Mouse (Mus musculus) natural killer cell, adult 2 months (primary cell): ENCODE data around the gene Gm12695.

ENCODE experiments used
- DNase-seq, 2 experiments: peaks; one replicate each; pipeline ENCODE4 v3.0.0; 2022; ENCODE audit warnings: low spot score in 2 of 2

Gm12695 gene

DNA sequence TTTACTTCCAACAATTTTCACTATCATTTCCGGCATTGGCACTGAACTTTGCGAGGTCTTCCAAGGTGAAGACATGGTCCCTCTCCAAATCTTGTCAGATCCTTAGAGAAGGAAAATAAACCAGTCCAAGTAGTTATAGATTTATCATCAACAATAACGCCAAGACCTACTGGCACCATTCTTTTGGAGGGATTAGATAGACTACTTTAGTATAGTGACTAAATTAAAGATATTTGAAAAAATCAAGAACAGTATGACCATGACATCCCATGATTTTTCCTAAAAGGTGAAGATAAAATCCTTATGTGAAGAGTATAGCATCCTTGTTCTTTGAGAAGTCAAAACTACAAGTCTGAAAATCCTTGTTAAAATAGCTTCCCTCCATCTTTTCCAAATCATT is at the start of gene Gm12695:
TSS of gene Gm12695 (minus strand) at position 101 of the 400 bp plus-strand sequence.
- DNase-seq, result no peak

DNA sequence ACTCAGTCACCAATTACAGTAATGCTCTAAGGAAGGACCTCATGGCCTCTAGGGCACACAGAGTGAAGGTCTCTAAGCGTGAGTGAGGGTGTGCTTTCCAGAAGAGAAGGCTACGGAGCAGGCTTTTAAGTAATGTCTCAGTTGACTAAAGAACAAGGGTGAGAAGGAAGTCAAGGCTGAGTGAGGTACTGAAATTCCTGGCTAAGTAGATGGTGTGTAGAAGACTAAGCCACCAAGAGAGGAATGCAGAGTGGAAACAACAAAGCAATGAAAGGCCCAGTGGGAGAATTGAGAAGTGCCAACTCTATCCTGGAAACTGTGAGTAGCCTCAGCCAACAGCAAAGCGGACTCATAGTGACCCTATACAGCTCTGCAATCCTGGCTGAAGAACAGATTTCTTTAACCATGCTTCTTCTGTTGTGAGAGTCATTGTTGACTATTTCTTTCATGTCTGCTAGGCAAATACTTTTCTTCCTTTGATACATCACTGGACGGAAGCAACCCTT is 40.6 kb upstream of the Gm12695 start:
- no peak for DNase-seq

DNA sequence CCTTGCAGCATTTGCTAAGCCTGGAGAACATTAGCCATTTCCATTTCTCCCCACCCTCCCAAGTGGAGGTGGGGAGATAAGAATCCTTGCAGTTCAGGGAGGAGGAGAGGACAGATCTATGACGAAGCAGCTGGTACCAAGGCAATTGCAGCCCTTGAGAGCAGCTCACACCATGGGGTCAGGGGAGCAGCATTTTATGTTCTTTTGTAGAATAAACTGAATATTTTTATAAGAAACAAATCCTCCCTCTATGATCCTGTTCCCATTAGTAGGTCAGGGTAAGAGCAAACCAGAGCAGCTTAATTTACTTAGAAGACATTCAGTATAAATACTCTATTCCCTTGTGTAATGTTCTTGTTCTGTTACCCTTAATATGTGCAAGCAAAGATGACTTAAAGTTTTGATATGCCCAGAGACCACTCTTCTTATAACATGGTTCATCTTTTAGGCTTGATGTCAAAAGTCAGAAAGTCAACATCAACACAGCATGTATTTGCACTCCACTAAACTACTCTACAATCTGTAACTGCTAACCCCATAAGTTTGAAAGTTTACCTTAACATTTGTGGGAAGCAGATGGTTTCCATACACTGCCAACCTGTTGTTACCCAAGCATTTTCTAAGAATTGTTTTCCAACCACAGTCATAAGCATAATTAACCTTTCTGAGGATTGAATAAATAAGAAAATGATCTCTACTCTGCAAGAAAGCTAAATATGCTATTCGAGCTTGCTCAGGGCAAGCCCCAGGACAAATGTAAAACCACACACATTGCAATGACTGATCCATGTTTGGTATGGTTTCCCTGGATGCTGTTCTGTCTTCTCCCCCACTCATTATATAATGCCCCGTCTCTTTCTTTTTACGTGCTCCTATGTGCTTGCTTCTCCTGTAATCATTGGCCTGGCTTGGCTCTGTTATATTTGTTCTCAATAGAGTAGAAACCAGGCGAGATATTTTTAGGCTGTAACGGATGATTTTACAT is 22.1 kb upstream of the Gm12695 start:
- DNase-seq, result no peak

DNA sequence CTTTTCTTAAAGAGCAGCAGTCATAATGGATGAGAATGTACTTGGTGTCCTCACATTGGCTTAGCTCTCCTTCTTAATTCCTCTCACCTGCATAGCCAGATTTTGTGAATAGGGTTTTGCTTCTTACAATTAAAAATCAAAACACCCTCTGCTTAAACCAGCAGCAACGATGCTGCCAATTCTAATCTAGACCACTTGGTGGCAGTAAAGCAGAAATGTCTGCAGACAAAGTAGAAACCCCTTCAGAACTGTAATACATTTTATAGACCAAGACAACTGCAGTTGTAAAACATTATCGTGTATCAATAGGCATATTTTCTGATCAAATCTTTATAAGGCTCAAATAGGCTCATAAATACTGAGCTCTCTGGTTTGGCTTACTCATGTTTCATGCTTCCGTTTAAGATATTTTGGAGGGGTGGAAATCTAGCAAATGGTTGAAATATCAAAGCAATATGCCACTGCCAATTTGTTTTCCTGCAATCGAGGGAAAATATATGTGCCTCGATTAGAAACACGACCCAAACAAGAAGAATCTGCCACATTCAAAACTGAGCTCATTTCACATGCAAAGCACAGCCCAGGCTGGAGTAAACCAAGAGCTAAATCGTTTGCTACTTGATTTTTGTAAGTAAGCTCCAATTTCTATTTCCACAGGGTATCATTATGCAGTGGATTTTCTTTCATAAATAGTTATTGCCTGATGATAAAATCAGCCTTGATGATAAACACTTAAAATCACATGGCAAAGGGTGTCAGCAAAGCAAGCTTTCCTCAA is 14.6 kb upstream of the Gm12695 start:
- DNase-seq, result no peak

DNA sequence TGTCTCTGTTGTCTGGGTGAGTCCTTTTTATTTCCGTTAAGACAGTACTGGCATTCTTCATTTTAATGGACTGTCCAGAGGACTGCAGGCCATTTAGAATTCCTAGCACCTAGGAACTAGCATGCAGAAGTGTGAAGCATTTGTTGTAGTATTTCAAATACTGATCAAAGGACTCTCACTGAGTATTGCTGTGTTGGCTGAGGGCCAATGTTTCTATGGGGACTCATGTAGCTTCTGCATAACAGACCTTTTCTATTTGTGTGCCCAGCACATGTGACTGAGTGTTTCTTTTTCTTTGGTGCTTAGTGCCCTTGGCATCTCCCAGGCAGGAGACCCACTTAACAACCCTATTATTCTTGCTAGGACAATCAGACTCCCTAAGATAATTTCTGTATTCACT is 12.6 kb upstream of the Gm12695 start:
- no peak for DNase-seq

DNA sequence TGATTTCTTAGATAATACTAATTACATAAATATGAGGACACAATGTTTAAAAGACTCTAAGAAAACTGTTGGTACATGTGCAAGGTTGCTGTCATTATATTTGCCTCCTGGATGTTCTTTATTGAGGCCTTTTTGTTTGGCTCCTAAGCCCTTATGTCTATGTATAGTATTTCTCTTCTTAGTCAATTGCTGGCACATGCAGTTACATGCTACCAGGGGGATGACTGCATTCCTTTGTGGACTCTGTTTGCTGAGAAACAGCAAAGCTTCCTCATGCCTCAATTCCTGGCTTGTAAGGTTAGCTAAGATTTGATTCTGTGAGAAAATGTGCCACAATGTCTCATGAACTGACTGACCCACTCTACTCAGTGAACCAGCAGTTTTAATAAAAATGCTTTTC is 6.3 kb upstream of the Gm12695 start:
- DNase-seq, result no peak

DNA sequence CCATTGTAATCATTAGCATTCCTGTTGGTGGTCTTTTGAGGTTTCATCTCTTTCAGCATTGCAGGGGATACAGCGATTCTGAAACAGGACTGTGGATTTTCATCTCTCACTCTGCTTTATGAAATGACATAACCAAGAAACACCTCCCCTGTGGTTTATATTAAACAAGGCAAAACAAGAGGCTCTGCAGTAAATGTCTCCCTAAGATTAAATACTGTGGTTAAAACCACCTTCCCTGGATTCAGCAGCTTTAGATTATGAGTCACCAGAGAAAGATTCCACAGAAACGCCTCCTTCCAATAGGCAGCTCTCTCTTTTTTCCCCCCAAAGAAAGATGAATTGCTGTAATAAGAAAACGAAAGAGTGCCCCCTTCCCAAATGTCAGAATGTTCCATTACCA is 4.9 kb upstream of the Gm12695 start:
- no peak for DNase-seq

DNA sequence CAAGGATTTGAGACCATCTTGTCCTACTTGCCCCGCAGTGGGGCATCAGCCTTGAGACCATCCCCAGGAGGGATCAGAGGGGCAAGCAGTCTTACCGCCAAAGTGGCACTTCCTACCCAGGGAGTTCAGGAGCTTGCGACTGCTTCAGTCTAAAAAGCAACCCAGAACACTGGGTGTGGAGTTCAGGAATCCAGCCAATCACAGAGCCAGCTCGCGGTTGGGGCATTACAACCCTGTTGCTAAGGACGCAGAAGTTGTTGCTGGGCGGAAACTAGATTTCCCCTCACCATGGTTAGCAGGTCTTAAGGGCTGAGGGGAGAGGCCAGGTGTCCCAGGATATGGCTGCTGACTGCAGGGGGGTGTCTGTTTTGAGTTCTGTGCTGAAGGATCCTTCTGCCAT is 1.6 kb upstream of the Gm12695 start:
- no peak for DNase-seq

DNA sequence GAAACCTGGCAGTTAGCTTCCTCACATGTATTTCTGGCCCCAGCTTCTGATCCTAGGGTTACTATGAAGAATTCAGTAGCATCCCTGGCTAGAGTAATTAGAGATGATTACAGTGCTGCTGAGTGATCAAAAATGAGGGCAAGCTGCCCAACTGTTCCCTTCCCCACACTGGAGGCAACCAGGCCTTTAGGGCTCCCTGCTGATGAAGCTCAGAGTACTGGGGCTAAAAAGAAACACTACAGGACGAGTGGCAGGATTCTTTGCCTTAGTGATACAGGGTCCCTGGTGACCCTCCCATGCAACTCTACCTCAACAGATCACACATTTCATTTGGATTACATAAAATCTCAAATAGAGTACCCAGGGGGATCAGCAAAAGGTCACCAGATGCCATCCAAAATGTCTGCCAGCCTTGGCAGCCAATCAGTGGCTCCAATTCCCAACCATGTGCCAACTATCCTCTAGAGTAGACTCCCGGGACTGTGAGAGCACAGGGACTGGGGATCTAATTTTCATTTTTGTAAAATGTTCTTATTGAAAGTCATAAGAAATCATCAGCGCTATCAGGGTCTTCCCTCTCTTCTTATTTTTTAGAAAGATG is 11.9 kb downstream of the Gm12695 start:
- no peak for DNase-seq

DNA sequence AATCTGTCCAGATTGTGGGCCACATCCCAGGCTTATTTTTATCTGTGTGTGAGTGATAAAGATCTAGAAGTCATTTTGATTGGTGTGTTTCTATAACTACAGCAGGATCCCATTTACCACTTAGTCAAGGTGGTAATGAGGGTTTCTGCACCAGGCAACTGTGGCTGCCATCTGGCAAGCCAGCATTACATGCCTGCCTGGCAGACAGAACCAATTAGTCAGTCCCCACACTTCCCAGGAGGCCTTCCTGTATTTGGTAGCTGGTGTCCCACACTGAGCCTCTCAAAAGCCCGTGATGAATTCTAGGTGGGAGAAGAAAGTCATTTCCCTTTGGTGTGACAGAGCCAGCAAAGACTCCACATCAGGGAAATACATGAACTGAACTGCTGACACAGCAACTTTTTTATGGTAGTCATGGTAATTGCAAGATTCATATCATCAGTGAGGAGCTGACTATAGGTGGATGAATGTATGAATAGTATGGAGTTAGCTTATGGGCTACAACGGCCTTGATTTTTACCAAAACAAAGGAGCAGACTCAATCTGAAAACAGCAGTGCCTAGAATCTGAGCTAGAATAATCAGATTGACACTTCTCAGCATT is 18.5 kb downstream of the Gm12695 start:
- DNase-seq, result no peak

DNA sequence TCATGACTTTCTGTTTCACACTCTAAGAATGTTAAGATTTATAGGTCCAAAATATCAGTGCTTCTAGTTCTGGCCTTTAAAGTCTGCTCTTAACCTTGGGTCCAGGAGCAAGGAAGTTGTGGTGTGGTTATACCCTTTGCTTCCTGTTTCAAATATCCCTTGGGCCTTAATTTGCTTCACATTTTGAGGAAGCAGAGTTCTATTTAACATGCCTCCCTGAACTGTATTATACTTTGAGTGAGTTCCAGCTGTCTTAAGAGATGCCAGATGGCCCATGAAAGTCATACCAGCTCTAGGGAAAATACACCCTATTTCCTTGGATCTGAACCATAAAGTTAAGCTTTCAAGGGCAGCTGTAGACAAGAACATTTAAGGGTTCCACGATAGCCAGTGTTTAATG is 33.0 kb downstream of the Gm12695 start:
- DNase-seq, result no peak

DNA sequence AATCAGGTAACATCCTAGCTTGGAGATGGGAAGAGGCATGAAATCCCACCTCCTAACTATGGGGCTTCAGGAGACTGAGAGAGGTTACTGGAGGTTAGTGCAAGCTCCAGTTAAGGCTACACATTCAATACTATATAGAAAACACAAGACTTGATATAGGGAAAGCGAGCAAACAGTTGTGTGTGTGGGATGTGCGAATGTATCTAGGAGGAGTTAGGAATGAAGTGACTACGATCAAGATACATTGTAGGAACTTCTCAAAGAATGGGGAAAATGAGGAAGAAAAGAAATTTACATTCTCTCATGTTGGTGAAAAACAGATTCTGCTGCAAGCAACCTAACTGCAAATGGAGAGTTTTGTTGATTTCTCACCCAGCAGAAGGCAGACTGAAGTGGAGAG is 44.5 kb downstream of the Gm12695 start:
- no peak for DNase-seq

DNA sequence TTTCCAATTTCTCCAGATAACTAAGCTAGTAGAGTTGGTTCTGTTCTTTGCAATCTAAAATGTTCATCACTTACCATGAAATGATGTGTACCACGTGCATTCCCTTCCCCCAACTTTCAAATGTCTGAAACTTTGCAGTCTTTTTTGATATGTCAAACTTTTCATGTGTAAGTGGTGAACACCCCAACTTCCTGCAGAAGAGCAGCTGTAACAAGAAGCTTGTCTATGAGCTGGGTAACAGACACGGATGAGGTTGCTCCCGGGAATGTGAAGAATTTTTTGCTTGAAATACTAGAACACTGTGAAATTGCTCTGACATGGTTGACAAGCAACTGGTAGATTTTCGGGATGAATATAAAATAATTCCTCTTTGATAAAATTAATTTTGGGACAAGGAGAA is 55.7 kb downstream of the Gm12695 start:
- no peak for DNase-seq

DNA sequence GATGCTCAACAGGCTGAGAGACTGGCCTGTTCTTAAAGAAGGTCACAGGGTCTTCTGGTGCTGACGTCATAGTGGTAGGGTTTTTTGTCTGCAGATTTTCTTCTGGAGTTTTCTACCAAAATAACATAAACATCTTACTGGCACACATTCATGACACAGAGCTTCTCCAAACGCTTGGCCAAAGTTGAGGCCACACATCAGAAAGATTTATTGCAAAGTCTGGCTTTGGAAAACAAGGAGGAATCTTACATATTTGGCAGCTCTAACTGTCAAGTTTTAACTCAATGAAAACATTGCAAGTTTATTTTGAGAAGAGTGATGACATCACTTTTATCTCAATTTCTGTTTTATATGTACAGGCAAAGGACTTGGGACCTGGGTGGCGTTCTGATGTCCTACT is 56.8 kb downstream of the Gm12695 start:
- DNase-seq, result no peak

DNA sequence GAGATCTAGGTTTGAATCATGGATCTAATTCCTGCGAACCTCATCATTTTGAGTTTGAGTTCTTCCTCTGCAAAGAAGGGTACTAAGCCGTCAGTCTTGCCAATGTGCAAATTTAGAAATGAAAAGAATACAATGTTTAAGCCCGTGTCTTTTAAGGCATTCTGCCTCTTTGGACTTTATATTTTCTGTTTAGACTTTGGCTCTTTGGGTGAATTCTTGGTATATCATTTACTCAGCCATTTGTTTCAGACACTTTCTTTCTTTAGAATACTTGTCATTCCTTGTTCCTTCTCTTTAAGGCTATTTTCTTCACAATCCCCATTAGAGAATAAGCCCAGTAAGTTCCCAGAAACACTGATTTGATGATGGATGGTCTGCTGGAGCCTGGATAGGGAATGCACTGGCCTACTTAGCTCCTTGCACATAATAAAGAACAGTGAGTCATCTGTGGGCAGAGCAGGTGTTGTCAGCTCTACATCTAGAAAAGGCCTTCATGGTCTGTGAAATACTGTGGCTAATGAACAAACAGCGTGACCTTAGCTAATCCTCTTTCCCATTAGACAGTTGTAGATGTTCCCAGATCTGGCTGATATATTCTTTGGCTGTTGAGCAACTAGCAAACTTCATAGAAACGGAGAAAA is 59.5 kb downstream of the Gm12695 start:
- DNase-seq, result no peak

DNA sequence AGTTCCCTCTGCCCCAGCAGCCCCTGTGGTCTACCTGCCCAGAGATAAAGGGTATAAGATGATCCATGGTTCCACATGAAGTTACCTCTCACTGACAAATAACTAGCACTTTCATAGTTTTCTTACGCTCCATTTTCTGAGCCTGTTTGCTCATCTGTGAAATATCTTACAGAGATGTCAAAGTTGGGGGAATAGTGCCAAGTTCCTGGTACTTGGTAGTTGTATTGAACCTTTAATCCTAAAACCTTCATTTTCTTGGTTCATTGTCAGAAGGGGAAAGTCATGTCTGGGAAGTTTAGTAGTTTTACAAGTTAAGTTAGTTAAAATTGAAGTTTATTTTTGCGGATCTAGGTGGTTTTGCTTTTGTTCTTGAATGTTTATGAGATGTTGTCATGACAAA is 62.7 kb downstream of the Gm12695 start:
- no peak for DNase-seq

DNA sequence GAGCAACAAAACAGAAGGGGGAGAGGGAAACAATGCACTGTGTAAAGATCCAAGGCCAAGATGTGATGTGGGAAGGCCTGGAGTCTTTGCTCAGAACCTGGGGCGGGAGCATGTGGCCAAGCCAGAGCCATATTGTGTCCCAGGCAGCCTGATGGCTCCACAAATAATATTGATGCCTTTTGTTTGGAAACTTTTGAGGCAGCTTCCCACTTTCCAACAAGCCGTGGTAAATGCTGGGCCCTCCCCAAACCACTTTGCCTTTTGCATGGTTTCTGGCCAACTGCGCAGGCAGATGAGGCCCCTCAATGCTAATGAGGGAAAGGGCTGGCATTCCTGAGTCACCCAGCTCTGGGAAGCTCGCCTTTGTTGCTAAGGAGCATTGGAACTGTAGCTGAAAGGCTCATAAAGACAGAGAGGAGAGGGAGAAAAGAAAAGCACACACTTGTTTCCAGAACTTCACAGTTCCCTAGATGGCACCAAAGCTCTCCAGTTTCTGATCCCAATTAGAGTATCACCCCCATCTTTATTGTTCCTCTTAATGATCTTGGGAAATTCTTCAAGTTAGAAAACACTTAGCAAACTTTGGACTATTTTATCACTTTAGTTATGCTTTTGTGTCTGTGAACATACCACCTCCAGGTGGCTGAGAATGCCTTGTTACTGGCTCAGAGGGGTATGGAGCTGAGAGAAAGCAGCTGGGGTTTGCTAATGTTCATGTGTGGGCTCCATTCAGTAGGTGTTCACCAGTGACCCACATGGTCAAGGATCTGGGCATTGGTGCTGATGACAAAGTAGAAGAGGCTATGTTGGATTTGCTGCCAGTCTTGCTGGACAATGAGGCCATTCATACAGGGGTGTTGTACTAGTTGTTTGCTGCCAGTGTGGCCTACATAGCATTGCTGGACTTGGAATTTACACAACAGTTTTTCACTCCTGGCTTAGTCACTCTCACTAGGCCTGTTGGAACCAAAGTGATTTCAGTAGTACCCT is 65.7 kb downstream of the Gm12695 start:
- no peak for DNase-seq

DNA sequence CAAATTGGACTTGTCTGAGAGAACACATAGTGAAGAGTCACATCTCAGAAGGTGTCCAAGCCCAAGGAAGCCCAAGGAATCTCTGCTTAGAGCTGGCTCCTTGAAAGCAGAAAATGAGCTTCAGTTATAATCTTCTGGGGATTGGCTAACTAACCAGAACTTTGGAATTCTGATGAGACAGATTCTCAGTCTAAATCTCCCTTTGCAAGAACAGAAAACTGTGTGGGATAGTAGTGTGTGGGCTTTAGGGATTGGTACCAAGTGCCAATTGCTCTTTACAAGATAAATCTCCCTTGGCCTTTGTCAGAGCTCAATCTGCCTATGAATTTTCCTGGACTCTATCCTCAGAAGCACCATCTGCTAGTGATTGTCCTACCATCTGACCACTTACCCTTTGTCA is 66.5 kb downstream of the Gm12695 start:
- no peak for DNase-seq

DNA sequence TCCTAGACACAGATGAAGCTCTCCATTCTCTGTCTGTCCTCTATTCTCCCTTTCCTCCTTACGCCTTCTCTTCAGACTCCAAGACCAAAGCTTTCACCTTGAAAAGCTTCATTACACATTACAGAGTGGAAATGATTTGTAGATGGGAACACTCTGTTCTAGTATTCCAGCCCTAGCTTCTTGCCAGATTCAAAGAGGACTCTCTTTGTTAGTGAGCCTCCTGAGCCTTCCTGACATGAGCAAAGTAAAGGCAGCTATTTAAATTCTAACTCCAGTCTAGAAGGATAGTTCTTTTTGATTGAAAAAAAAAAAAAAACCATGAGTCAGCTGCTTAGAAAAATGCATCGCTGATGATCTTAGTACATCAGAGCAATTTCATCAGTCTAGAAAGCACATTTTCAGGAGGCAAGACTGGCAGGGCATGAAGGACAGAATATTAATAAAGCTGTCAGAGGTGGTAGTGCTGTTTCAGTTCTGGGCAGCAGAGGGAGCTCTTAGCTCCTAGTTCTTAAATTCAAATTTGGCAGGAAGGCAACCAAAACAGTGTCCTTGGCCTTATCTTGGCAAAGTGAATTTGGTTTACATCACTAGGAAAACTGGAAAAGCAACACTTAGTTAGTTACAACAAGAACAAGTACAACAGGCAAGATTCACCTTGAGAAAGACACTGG is 79.6 kb downstream of the Gm12695 start:
- no peak for DNase-seq

DNA sequence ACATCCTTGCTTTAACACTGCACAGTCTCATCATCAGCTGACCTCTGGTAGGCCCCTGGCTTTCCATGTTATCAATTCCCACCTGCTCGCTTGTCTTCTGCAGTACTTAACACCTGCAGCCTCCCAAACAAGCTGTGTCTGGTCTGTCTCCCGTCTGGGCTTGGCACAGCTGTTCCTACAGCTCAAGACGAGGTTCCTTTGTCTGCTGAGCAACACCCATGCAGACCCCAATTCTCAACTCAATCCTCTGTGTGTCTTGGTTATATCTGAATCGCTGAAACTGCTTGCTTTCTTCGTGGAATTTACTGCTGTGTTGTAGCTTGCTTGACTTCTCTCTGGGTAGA is 86.8 kb downstream of the Gm12695 start:
- no peak for DNase-seq
